Comparison of ENCODE assay signal across 7 mouse cellular contexts in genomic region chr2:173229578-173230224, GRCm38 (mm10). TPM values are rescaled to one million over a fixed set of nuclear protein-coding genes. Genes with fewer than 3 reads are reported as not detected.
DNase-seq lines count a peak whose midpoint lies in the region; ATAC-seq and TF ChIP-seq lines count a peak whose summit lies in the region.

No protein-coding gene starts in this region.

- peaks cover 55% of the 10 kb centered on the region for H3K4me1 ChIP-seq in embryonic facial prominence, embryonic 10.5 days
- H3K4me1 ChIP-seq in limb, embryonic 10.5 days, result peaks cover 16% of the 10 kb centered on the region
- peaks cover 34% of the 10 kb centered on the region for H3K4me1 ChIP-seq in midbrain, embryonic 13.5 days (replicated peaks)
- H3K4me1 ChIP-seq in small intestine, adult 2 months (ENCODE audit: control insufficient read depth, insufficient read depth, insufficient read length, low read length), result peaks cover 14% of the 10 kb centered on the region

- 0 out of 2 replicates have a peak overlapping the region, but pooled peaks have one; percentile 10 for H3K27ac ChIP-seq in embryonic facial prominence, embryonic 10.5 days (replicated peaks)
- H3K27ac ChIP-seq in limb, embryonic 10.5 days, result peak overlapping the region; percentile 46
- 0 out of 2 replicates have a peak overlapping the region, but pooled peaks have one; percentile 48 for H3K27ac ChIP-seq in midbrain, embryonic 13.5 days
- peak overlapping the region; percentile 13 for H3K27ac ChIP-seq in small intestine, adult 2 months (ENCODE audit: insufficient read depth, low read depth, low read length)

- no peaks in the 10 kb centered on the region for H3K27me3 ChIP-seq in embryonic facial prominence, embryonic 10.5 days (replicated peaks; ENCODE audit: low read depth, poor library complexity, severe bottlenecking)
- no peaks in the 10 kb centered on the region for H3K27me3 ChIP-seq in limb, embryonic 10.5 days (ENCODE audit: low read depth, poor library complexity, severe bottlenecking)
- no peaks in the 10 kb centered on the region for H3K27me3 ChIP-seq in midbrain, embryonic 13.5 days
- H3K27me3 ChIP-seq in small intestine, adult 2 months (ENCODE audit: control insufficient read depth, insufficient read depth, low read length), result no peaks in the 10 kb centered on the region

- peak overlapping the region; percentile 33; the same call in 1 of the 2 replicates for H3K4me2 ChIP-seq in midbrain, embryonic 13.5 days (replicated peaks)

- no peak for TF ChIP-seq POLR2A in small intestine, adult 2 months (IDR thresholded peaks at IDR 0.05; ENCODE audit: low read depth, low read length)

- no peak overlapping the region for H3K9ac ChIP-seq in midbrain, embryonic 13.5 days (replicated peaks)

- peak; percentile 83 for ATAC-seq in midbrain, embryonic 13.5 days

- WGBS in embryonic facial prominence, embryonic 10.5 days, result 5% methylated on average over 10 of the region's 10 CpGs
- 7% methylated on average over 10 of the region's 10 CpGs for WGBS in limb, embryonic 10.5 days
- 4% methylated on average over 10 of the region's 10 CpGs for WGBS in midbrain, embryonic 13.5 days
- 6% methylated on average over 10 of the region's 10 CpGs for WGBS in small intestine, adult 2 months

- peaks cover 76% of the 10 kb centered on the region for H3K36me3 ChIP-seq in embryonic facial prominence, embryonic 10.5 days (replicated peaks)
- peaks cover 69% of the 10 kb centered on the region for H3K36me3 ChIP-seq in limb, embryonic 10.5 days
- H3K36me3 ChIP-seq in midbrain, embryonic 13.5 days, result peaks cover 66% of the 10 kb centered on the region
- peaks cover 20% of the 10 kb centered on the region; the same call in 1 of the 2 replicates for H3K36me3 ChIP-seq in small intestine, adult 2 months (ENCODE audit: control insufficient read depth, insufficient read depth, low read length)

- peak overlapping the region; percentile 30; the same call in 1 of the 2 replicates for H3K4me3 ChIP-seq in embryonic facial prominence, embryonic 10.5 days
- 0 out of 2 replicates have a peak overlapping the region, but pooled peaks have one; percentile 14 for H3K4me3 ChIP-seq in limb, embryonic 10.5 days
- H3K4me3 ChIP-seq in midbrain, embryonic 13.5 days (replicated peaks), result no peak overlapping the region
- H3K4me3 ChIP-seq in small intestine, adult 2 months (ENCODE audit: low read depth, low read length), result peak overlapping the region; percentile 37

- DNase-seq in adrenal gland, postnatal 10 days, result peak; percentile 96
- DNase-seq in embryonic facial prominence, embryonic 10.5 days (ENCODE audit: low spot score), result peak; percentile 93
- DNase-seq in heart, adult 11 months, result peak; percentile 97
- peak; percentile 83 for DNase-seq in kidney, adult 11 months
- DNase-seq in limb, embryonic 10.5 days (ENCODE audit: low spot score), result peak; percentile 95

- no peaks in the 10 kb centered on the region for H3K9me3 ChIP-seq in embryonic facial prominence, embryonic 10.5 days
- H3K9me3 ChIP-seq in limb, embryonic 10.5 days (replicated peaks), result no peaks in the 10 kb centered on the region
- H3K9me3 ChIP-seq in midbrain, embryonic 13.5 days, result no peaks in the 10 kb centered on the region

- peak; percentile 98 for TF ChIP-seq CTCF in small intestine, adult 2 months (IDR thresholded peaks at IDR 0.05; ENCODE audit: extremely low read depth, insufficient read length, insufficient replicate concordance, low read depth, low read length)

RNA-seq across cellular contexts. Expression of gene Zbp1, which starts 11.0 kb away (rescaled TPM):
- total RNA-seq in adrenal gland, postnatal 10 days (2021), result 1 to 10 TPM in 1 of 2 experiments, under 1 TPM in 1; 0.90 to 2.3 TPM
- polyA plus RNA-seq in embryonic facial prominence, embryonic 10.5 days (2016; fragmentation: Nextera tagmentation; extraction: Ambion mirVana), result not detected in 2 replicates
- not detected in 2 replicates for polyA plus RNA-seq in limb, embryonic 10.5 days (2016; fragmentation: Nextera tagmentation; extraction: Ambion mirVana)
- polyA plus RNA-seq in midbrain, embryonic 13.5 days (2015; fragmentation: Nextera tagmentation; extraction: Ambion mirVana), result 0.27 and 0.50 TPM in 2 replicates
- polyA plus RNA-seq in small intestine, adult 2 months (2012; rRNA removed), result 23.6 and 51.0 TPM in 2 replicates

RNA-seq across cellular contexts. Expression of gene Pmepa1, which starts 46.6 kb away (rescaled TPM):
- 100 to 1,000 TPM in 1 of 2 experiments, 10 to 100 TPM in 1; 83.1 to 111 TPM for total RNA-seq in adrenal gland, postnatal 10 days (2021)
- polyA plus RNA-seq in embryonic facial prominence, embryonic 10.5 days (2016; fragmentation: Nextera tagmentation; extraction: Ambion mirVana), result 1.4 and 2.1 TPM in 2 replicates
- 1.1 and 2.0 TPM in 2 replicates for polyA plus RNA-seq in limb, embryonic 10.5 days (2016; fragmentation: Nextera tagmentation; extraction: Ambion mirVana)
- polyA plus RNA-seq in midbrain, embryonic 13.5 days (2015; fragmentation: Nextera tagmentation; extraction: Ambion mirVana), result 3.9 and 4.7 TPM in 2 replicates
- polyA plus RNA-seq in small intestine, adult 2 months (2012; rRNA removed), result 58.9 and 93.7 TPM in 2 replicates

Comparison
In these comparisons a context has a peak if more than half of its experiments do, and no peak if none do; other contexts are left out.
1. RNA of gene Zbp1, which starts 11.0 kb away (polyA plus RNA-seq): 23.6 to 51.0 TPM in small intestine, adult 2 months; 0.27 to 0.50 TPM in midbrain, embryonic 13.5 days, not detected in limb, embryonic 10.5 days and not detected in embryonic facial prominence, embryonic 10.5 days; every median in the first group is over 10 times any median in the second.
2. RNA of gene Pmepa1, which starts 46.6 kb away (polyA plus RNA-seq): 58.9 to 93.7 TPM in small intestine, adult 2 months; 3.9 to 4.7 TPM in midbrain, embryonic 13.5 days, 1.4 to 2.1 TPM in embryonic facial prominence, embryonic 10.5 days and 1.1 to 2.0 TPM in limb, embryonic 10.5 days; every median in the first group is over 10 times any median in the second.
3. Peak in every context shown above with its lines, with median percentiles within 50 percentile points of each other: DNase-seq and H3K27ac ChIP-seq.